8 mouse cellular contexts compared by ENCODE assay signal in the genomic region with DNA sequence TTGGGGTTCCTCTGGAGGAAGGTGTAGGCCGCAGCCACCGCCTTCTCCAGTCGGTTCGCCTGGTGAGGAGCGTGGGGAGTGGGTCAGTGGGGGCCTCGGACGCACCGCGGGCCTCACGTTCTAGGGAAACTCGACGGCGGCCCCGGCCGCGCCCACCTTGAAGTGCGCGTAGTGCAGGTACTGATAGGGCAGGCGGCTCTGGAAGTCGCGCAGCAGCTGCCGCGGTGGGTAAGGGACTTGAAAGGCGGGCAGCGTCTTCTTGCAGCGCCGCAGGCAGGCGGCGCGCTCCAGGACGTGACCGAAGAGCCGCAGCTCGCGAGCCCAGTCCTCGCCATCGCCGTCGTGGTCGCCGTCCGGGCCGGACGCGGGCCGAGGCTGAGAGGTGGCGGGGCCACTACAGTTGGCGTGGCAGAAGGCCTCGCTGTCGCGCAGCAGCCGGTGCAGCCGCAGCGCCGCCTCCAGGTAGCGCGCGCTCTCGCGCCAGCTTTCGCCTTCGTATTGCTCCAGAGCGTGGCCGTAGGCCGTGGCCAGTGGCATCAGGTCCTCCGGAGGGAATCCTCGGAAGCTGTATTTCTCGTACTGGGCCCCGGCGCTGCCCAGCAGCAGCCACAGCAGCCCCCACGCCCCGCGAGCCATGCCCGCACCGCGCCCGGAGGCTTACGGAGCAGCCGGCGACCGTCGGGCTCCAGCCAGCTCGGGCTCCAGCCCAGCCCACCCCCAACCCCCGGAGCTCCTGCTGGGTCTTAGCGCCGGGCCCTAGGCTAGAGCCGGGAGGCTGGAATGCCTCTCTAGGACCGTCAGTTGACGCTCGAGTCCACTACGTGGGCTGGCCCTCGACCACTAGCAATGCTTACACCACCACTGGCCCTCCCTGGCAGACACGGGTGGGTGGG. TPM values are rescaled to one million over a fixed set of nuclear protein-coding genes. Genes with fewer than 3 reads are reported as not detected.
DNase-seq lines count a peak whose midpoint lies in the region; ATAC-seq lines count a peak whose summit lies in the region.

TSS of gene P3h4 (minus strand) at position 816 of the 893 bp plus-strand sequence.

- H3K4me1 ChIP-seq in intestine, embryonic 14.5 days (replicated peaks; ENCODE audit: control insufficient read depth, insufficient read depth, low read length): peaks cover 41% of the 10 kb centered on the region
- peaks cover 65% of the 10 kb centered on the region for H3K4me1 ChIP-seq in limb, embryonic 10.5 days
- peaks cover 47% of the 10 kb centered on the region for H3K4me1 ChIP-seq in midbrain, embryonic 10.5 days

- peaks cover 12% of the 10 kb centered on the region for H3K36me3 ChIP-seq in intestine, embryonic 14.5 days (ENCODE audit: control insufficient read depth, insufficient read depth, low read length)
- H3K36me3 ChIP-seq in limb, embryonic 10.5 days: peaks cover 39% of the 10 kb centered on the region
- peaks cover 1% of the 10 kb centered on the region; the same call in 1 of the 2 replicates for H3K36me3 ChIP-seq in midbrain, embryonic 10.5 days

- H3K27me3 ChIP-seq in intestine, embryonic 14.5 days (replicated peaks; ENCODE audit: control insufficient read depth, insufficient read depth, low read length): no peaks in the 10 kb centered on the region
- H3K27me3 ChIP-seq in limb, embryonic 10.5 days (ENCODE audit: low read depth, poor library complexity, severe bottlenecking): no peaks in the 10 kb centered on the region; the same call in 1 of the 2 replicates
- H3K27me3 ChIP-seq in midbrain, embryonic 10.5 days (ENCODE audit: low read depth, poor library complexity, severe bottlenecking): peaks cover 48% of the 10 kb centered on the region

- DNase-seq in adrenal gland, postnatal 10 days: peak; percentile 90
- DNase-seq in embryo, embryonic 10.5 days (ENCODE audit: low spot score): peak; percentile 92
- peak; percentile 77 to 88 for DNase-seq in gastrocnemius, postnatal 4 days (ENCODE audit: low spot score in 2 of 2)
- peak; percentile 94 for DNase-seq in intestine, embryonic 14.5 days (ENCODE audit: low spot score)
- peak; percentile 95 for DNase-seq in limb, embryonic 10.5 days (ENCODE audit: low spot score)
- peak; percentile 90 for DNase-seq in midbrain, embryonic 10.5 days (ENCODE audit: low spot score)
- DNase-seq in right cerebral cortex, postnatal 4 days: peak; percentile 70

- peak within 1 kb of the TSS; percentile 63 for H3K4me2 ChIP-seq in intestine, embryonic 14.5 days (ENCODE audit: low read length)

- H3K9ac ChIP-seq in intestine, embryonic 14.5 days (ENCODE audit: low read length): peak within 1 kb of the TSS; percentile 67

- H3K9me3 ChIP-seq in intestine, embryonic 14.5 days (ENCODE audit: control insufficient read depth, low read length): no peaks in the 10 kb centered on the region
- no peaks in the 10 kb centered on the region for H3K9me3 ChIP-seq in limb, embryonic 10.5 days (replicated peaks)
- H3K9me3 ChIP-seq in midbrain, embryonic 10.5 days (replicated peaks): no peaks in the 10 kb centered on the region

- peak within 1 kb of the TSS; percentile 93 for H3K27ac ChIP-seq in intestine, embryonic 14.5 days (ENCODE audit: low read depth)
- peak within 1 kb of the TSS; percentile 96 for H3K27ac ChIP-seq in limb, embryonic 10.5 days
- peak within 1 kb of the TSS; percentile 90 for H3K27ac ChIP-seq in midbrain, embryonic 10.5 days (replicated peaks)

- ATAC-seq in intestine, embryonic 14.5 days (replicated peaks; ENCODE audit: low FRiP score, low TSS enrichment, low read depth): peak; percentile 93
- ATAC-seq in monocyte, adult 5-6 weeks (replicated peaks; ENCODE audit: insufficient number of reproducible peaks, low FRiP score, low TSS enrichment, poor library complexity, severe bottlenecking): no peak; the same call in 1 of the 2 replicates

- H3K4me3 ChIP-seq in intestine, embryonic 14.5 days (ENCODE audit: low read depth, low read length): peak within 1 kb of the TSS; percentile 58
- peak within 1 kb of the TSS; percentile 84 for H3K4me3 ChIP-seq in limb, embryonic 10.5 days
- H3K4me3 ChIP-seq in midbrain, embryonic 10.5 days: peak within 1 kb of the TSS; percentile 77

- WGBS in intestine, embryonic 14.5 days: under 1% methylated on average over 93 of the region's 93 CpGs
- WGBS in limb, embryonic 10.5 days: 1% methylated on average over 92 of the region's 93 CpGs
- WGBS in midbrain, embryonic 10.5 days: 1% methylated on average over 93 of the region's 93 CpGs

RNA-seq across cellular contexts. Expression of gene P3h4, which starts in this region (rescaled TPM):
- 10 to 100 TPM; 29.4 to 30.1 TPM for total RNA-seq in adrenal gland, postnatal 10 days (2021)
- 10 to 100 TPM; 27.4 to 29.4 TPM for total RNA-seq in gastrocnemius, postnatal 4 days (2021)
- 54.8 and 55.3 TPM in 2 replicates for polyA plus RNA-seq in intestine, embryonic 14.5 days (2014; fragmentation: Nextera tagmentation; extraction: Ambion mirVana)
- polyA plus RNA-seq in limb, embryonic 10.5 days (2016; fragmentation: Nextera tagmentation; extraction: Ambion mirVana): 33.9 and 45.3 TPM in 2 replicates
- 23.4 and 26.8 TPM in 2 replicates for polyA plus RNA-seq in midbrain, embryonic 10.5 days (2016; fragmentation: Nextera tagmentation; extraction: Ambion mirVana)
- 0.64 to 5.3 TPM (median 3.1 TPM) in 3 replicates for total RNA-seq in monocyte, adult 5-6 weeks (2017)
